Mouse (Mus musculus) right cerebral cortex, adult 2 months (tissue): ENCODE results near the gene Gspt2.
"Not testable (repeated sequence)": the region's sequence is repeated elsewhere in the genome, so short reads cannot be mapped to it uniquely, and the experiment has no call there.

Source experiments
- DNase-seq, 2 experiments: peaks; one replicate each; pipeline ENCODE4 v3.0.0; 2021 to 2022; ENCODE audit warnings: low spot score in 2 of 2

Gene Gspt2

DNA sequence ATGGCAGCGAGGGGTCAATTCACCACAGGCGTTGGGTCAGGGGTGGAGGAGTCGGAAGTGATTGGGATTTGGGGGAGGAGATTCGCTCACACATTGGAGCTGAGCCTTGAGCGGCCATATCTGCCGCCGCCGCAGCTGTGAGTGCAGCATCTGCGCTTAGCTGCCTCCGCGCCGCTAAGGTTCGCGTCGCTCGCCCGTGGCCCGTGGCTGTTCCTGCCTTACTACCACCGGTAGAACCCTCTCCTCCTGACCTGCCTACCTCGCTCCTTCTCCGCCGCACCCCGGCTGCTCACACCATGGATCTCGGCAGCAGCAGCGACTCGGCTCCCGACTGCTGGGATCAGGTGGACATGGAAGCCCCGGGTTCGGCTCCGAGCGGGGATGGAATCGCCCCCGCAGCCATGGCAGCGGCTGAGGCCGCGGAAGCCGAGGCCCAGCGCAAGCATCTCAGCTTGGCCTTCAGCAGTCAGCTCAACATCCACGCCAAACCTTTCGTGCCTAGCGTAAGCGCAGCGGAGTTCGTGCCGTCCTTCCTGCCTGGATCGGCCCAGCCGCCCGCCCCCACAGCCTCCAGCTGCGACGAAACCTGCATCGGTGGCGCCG lies at the start of gene Gspt2:
Gspt2 (plus strand) TSS at position 109 of the 603 bp plus-strand sequence.
- peak; percentile 43 to 51 for DNase-seq

DNA sequence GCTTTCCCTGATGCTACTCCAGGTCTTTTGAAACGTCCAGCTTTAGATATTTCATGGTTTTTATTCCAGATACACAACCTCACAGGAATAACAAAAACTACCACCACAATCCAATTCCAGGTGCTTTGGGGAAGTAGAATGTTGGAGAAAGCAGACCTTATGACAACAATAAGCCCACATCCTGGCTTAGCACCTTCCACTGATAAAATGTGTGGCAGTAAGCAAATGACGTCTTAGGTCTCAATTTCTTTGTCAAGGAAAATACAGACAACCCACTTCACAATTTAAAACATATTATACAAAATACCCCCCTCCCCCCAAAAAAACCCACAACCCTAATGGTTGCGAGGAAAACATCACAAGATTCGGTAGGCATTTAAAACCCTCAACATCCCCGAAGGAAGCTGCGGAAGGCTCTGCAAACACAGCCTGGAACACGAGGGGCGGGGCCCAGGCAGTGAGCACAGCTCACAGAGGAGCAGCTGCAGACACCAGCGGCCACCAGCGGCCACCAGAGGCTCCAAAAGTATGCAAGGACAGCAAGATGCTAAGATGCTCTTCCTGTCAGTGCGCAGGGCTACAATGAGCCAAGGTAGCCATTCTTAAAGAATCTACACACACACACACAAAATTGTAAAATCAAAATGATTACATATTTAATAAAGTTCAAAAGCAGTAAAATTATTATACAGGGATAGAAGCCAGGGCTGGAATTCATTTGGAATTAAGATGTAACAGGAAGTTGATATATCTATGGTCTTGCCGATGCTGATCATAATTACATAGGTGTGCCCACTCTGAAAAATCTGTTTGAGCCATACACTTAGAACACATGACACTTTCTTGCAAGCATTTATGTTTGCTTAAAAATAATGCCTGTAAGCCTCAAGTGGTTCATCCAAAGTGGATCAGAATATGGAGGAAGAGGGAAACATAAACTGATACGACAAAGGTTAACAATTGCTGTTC lies 10.8 kb upstream of the Gspt2 start:
- peak; percentile 48 to 56 for DNase-seq

DNA sequence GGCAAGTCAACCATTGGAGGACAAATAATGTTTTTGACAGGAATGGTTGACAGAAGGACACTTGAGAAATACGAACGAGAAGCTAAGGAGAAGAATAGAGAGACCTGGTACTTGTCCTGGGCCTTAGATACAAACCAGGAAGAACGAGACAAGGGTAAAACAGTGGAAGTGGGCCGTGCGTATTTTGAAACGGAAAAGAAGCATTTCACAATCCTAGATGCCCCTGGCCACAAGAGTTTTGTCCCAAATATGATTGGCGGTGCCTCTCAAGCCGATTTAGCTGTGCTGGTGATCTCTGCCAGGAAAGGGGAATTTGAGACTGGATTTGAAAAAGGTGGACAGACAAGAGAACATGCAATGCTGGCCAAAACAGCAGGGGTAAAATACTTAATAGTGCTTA lies 1.0 kb downstream of the Gspt2 start:
- DNase-seq = no peak

DNA sequence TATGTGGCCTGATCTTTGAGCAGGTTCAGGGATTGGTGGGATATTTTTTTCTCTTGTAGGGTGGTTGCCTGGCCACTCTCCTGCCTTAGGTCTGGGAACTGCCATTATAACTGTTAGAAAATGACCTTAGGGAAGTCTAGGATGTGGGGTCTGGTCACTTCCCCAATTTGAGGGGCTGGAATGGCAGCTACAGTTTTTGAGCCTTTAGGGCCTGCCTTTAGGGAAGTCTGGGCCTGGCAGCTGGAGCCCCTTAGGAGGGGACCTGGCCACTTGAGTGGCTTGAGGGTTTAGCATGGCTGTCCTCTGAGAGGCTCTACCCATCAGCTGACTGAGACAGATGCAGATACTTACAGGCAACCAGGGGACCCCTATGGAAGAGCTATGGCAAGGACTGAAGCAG lies 12.7 kb downstream of the Gspt2 start:
- DNase-seq = no peak

DNA sequence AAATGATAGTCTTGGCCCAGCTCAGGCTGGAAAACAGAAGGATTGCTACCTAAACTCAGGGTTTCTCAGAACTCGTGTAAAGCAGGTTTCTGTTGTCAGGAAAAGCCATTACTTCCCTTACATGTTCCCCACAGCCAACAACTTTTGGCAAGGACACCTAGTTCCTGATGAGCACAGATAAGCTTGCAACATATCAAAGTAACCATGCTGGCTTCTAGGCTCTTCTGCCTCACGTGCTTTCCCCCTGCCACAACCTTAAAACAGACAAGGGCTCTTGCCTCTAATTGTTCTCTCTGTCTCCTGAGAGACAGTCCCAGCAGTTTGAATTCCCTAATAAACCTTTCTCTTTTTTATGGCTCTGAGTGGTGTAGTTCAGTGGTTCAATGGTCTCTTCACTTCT lies 21.9 kb downstream of the Gspt2 start:
- no peak for DNase-seq

DNA sequence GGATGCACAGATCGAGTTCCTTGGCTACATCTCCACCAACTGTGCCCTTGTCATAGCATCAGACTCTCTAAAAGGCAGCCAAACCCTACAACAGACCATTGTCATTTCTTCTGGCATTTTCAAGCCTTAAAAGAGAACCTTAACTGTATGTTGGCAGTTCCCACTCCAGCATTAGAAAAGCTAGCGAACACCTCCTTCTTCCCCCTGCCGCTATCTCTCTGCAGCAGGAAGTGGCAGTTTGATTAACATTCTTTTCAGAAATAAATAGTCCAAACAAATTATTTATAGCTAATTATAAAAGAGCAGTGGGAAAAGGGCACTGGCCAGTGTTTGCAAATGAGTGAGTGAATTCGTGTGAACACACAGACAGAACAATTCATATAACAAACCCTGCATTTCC lies 34.9 kb downstream of the Gspt2 start:
- DNase-seq = no peak

DNA sequence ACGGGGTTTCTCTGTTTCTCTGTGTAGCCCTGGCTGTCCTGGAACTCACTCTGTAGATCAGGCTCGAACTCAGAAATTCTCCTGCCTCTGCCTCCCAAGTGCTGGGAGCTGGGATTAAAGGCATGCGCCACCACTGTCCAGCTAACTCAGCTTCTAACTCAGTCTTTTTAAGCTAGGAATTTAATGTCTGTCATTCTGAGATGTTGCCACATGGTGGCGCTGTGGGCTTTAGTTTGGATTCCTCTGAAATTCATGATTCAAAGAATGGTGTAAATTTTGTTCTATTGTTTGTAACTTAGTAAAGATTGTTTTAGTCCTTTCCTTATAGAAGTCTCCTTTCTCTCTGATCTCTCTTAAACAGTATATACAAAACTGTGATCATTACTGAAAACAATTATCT lies 39.1 kb downstream of the Gspt2 start:
- peak; percentile 17 to 68 for DNase-seq

DNA sequence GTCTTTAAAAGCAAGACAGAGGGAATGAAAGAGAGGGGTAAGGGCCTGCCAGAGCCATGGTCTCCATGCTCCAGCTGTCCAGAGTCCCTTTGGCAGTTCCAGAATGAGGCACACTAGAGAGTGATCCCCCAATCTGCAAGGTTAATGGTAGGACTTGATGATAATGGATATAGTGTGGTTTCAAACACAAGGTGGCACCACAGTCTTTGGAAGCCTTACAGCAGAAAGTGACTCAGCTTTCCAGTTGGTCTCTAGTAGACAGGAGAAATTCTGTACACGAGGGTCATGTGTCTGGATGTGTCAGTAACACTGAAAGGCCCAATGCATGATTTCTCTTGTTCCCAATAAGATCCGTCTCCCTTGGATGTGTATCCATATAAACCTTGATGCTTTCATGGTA lies 45.7 kb downstream of the Gspt2 start:
- not testable (repeated sequence) for DNase-seq

DNA sequence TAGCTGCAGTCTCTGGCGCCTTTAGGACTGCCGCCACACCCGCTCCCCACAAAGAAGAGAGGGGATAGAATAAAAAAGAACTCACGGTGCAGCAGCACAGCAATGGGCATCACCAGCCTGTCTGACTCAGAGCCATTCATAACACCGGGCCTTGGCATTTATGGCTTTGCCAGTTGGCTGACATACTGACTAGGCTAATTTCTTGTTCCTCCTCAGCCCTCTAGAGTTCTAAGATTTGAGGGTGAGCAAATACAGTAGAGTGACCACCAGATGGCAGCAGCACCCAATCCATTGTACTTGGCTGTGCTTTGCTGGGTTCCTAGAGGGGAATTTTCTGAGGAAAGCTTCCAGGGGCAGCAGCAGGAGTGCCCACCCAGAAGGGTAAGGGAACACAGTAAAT lies 53.7 kb downstream of the Gspt2 start:
- DNase-seq = not testable (repeated sequence)
